Mouse (Mus musculus) C2C12 (cell line): ENCODE data around the gene Ddx25.

Experiments
- CTCF ChIP-seq: IDR thresholded peaks from one replicate; pipeline ENCODE4 v1.5.1; 2011; ENCODE audit not compliant: control insufficient read depth, insufficient read depth, insufficient read length
- FOSL1 ChIP-seq: IDR thresholded peaks from one replicate; pipeline ENCODE4 v1.8.0; 2011; ENCODE audit warnings: mild to moderate bottlenecking, low read length; ENCODE audit not compliant: poor library complexity, insufficient read depth, severe bottlenecking
- MAX ChIP-seq: IDR thresholded peaks from one replicate; pipeline ENCODE4 v1.6.1; 2011; ENCODE audit warnings: mild to moderate bottlenecking, control low read depth
- MYOD1 ChIP-seq: IDR thresholded peaks from one replicate; pipeline ENCODE4 v1.6.1; 2011; ENCODE audit warnings: low read depth; ENCODE audit not compliant: control insufficient read depth, insufficient read length
- MYOG ChIP-seq: IDR thresholded peaks from one replicate; pipeline ENCODE4 v1.6.1; 2011; ENCODE audit not compliant: control insufficient read depth, insufficient read length; ENCODE audit errors: extremely low read depth

- no peak for TF ChIP-seq CTCF
- TF ChIP-seq MAX: no peak
- TF ChIP-seq MYOG: no peak
- TF ChIP-seq MYOD1: no peak
- no peak for TF ChIP-seq FOSL1
Observed at GRCm38 (mm10) chr9:35541941-35542340, 16.4 kb downstream of the Ddx25 start.
